Mouse (Mus musculus) left cerebral cortex, adult 18-20 months (tissue): ENCODE measurements around the gene Creg2. TPM values are rescaled to one million over a fixed set of nuclear protein-coding genes. Genes with fewer than 3 reads are reported as not detected.
A peak's percentile ranks its signal among the peaks of the same experiment; 100 is the strongest.
"Not testable (repeated sequence)": the region's sequence is repeated elsewhere in the genome, so short reads cannot be mapped to it uniquely, and the experiment has no call there.

Source experiments
- DNase-seq, 2 experiments: peaks; one replicate each; pipeline ENCODE4 v3.0.0; 2021 to 2022; ENCODE audit warnings: low spot score in 2 of 2, mixed read lengths in 1 of 2
- total RNA-seq, 2 experiments: library from RNA; stranded (reverse); gene quantifications; 2 replicates each; pipeline ENCODE4 v1.2.3; 2021

Gene Creg2
- total RNA-seq, 2 experiments from 2014 or later, result 87.9 to 90.6 TPM

- not testable (repeated sequence) for DNase-seq
Observed at GRCm38 (mm10) chr1:39654901-39655300, 3.6 kb upstream of the Creg2 start.

DNA sequence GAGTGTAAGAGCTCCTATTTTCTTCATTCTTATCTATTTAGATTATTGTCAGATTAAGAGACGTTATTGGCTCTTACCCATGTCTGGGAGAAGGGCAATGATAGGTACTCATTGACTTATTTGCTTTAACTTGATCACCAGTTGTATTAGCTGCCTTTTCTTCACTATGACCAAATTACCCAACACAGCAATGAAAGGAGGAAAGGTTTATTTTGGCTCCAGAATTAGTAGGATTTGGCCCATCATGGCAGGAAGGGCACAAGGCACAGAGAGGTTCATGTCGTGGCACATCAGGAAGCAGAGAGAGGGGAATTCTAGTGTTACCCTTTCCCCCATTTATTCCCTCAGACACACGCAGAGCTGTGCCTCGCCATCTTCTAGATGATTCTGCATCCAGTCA, 1.8 kb upstream of the Creg2 start:
- no peak for DNase-seq

DNA sequence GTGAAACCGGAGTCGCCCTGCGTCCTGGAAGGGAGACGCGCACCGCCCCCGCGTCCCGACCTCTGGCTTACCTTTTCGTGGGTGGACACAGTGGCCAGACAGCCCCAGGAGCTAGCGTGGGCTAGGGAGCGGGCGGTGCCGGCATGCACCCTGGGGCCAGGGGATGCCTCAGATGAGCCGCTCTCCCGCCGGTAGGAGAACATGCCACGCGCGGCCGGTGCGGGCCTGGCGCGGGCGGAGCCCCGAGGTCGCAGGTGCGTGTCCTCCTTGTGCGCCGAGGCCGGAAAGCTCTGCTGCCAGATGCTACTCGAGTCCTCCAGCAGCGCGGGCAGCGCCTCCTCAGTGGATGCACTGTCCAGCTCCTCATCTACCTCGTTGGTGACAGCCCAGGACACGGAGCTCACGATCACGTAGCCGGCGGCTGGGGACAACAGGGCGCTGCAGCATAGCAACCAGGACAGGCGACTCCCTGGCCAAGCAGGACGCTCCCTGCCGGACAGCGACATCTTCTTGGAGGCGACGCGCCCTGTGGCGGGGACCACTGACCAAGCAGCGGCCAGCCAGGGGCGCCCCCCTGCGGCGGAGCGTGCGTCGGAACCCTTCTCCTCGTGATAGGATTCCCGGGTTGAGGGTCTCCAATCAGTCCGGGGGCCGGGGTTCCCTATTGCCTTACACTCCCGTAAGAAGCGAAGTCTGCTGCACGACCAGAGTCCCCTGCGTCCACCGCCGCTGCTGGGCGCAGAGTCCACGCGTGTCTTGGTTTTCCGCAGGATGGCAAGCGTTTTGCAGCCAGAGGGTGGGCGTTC, 636 bp downstream of the Creg2 start:
- peak; percentile 74 to 83 for DNase-seq

GRCm38 (mm10) chr1:39649691-39650434, 1.4 kb downstream of the Creg2 start:
- peak; percentile 74 to 79 for DNase-seq

GRCm38 (mm10) chr1:39648584-39648983, 2.7 kb downstream of the Creg2 start:
- DNase-seq, result no peak

- DNase-seq, result peak in 1 of 2 experiments; percentile 36
Observed at GRCm38 (mm10) chr1:39645905-39646759, 5.1 kb downstream of the Creg2 start.

- DNase-seq, result no peak
Observed at GRCm38 (mm10) chr1:39644333-39644732, 6.9 kb downstream of the Creg2 start.

DNA sequence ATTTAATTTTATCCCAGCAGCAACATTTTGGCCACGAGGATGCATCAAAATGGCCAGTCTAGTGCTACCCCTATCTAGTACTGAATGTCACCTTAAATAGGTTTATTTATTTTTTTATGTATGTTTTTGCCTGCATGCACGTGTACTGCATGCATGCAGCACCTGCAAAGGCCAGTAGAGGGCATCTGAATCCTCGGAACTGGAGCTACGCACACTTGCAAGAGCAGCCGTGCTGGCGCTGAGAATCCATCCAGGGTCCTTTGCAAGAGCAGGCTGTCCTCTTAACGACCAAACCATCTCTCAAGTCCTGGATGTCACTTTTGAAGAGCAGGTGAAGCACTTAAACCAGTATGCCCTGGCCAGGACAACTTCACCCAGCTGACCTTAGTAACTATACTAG, 9.6 kb downstream of the Creg2 start:
- DNase-seq, result no peak

DNA sequence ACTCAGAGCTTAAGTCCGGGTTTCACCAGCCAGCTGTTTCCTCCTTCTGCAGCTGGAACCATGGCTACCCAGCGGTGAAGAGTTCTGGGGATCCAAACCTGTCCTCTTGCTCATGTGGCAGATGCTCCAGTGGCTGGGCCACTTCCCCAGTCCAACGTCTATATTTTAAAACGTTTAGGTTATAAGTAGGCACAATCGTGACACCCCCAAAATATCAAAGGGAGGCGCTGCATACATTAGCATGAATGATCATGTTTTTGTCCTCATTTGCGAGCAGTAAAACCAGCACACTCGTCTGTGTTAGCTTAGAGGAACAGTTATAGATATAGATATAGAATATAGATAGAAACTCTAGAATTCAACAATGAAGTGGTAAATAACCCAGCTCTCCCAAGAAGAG, 14.1 kb downstream of the Creg2 start:
- no peak for DNase-seq

- no peak for DNase-seq
Observed at GRCm38 (mm10) chr1:39636660-39637059, 14.6 kb downstream of the Creg2 start.

GRCm38 (mm10) chr1:39636196-39636595, 15.1 kb downstream of the Creg2 start:
- DNase-seq, result no peak

GRCm38 (mm10) chr1:39628606-39629005, 22.7 kb downstream of the Creg2 start:
- no peak for DNase-seq

DNA sequence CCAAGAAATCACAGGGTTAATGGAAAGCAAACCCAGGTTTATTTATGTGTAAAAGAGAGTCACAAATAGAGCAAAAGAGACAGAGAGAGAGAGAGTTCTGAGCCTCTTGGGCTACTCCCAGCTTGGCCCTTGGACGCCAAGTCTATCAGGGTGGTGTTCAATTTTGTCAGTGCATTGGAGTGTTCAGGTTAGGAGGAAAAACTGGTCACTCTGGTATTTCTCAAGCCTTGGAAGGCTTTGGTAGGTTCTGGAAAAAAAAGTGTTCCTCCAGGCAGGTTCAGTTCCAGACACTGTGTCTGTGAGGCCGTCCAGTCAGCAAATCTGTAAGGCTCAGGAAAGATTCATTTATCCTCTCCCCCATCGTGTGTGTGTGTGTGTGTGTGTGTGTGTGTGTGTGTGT, 25.8 kb downstream of the Creg2 start:
- DNase-seq, result no peak

DNA sequence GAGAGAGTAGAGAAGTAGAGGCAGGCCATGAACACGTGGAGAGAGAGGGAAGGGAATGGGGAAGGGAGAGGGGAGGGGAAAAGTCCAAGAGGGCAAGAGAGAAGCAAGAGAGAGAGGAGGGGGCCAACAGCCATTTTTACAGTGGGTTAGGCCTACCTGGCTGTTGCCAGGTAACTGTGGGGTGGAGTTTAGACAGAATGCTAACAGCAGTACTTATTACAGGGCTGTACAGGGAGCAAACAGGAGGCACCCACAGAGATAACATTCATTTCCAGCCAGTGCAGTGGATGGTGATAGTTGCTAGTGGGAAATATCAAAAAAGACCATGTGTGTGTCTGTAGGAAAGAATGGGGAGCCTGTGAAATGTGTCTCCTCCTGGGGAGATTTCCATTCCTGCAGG, 27.5 kb downstream of the Creg2 start:
- DNase-seq, result no peak

DNA sequence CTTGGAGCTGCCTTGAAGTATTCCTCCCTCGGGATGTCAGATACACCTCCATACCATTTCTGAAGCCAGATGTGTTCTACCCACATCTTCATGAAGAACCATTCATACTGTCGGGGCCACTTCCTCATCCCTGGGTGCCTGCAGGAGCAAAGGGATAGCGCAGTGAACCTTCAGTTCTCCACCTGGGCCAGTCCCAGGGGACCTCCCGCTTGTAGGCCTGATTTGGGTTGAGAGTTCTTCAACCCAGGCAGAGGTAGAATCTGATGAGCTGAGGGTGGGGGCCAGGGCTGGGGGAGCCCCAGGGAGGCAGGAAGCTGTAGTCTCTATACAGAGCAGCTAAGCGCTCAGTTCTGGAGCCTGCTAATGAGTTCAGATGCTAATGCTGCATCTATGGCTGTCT, 28.2 kb downstream of the Creg2 start:
- DNase-seq, result no peak

DNA sequence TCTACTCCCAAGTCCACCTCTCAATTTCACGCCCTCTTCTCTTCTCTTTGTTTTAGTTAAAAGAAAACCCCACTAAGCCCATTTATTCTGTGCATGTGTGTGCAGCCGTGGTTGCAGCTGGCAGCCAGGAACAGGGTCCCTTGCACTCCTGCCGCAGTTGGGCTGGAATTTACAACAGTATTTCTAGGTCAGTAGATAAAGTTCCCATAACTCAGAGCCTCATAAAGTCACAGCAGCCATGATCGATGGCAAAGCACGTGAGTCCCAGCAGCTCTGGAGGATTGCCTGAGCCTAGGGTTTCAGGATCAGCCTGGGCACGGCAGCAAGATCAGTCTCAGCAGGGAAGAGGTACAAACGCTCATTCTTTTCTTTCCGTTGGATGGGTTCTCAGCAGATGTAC, 32.8 kb downstream of the Creg2 start:
- DNase-seq, result no peak

DNA sequence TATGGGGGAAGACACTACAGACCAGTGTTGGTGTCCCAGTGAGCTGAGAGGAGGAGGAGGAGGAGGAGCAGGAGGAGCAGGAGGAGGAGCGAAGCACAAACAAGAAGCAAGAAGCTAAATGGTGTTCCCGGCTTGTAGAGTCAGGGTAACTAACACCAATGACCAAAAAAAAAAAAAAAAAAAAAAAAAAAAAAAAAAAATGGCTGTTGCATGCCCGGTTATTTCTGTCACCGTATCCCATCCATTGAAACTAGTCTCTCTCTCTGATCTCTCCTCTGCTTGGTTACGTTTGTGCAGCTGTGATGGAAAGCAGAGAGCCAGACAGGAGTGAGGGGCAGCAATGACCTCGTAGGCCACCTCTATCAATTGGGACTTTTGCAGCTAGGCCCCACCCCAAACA, 35.7 kb downstream of the Creg2 start:
- no peak for DNase-seq

- peak; percentile 50 to 70 for DNase-seq
Observed at GRCm38 (mm10) chr1:39614462-39615279, 36.6 kb downstream of the Creg2 start.

DNA sequence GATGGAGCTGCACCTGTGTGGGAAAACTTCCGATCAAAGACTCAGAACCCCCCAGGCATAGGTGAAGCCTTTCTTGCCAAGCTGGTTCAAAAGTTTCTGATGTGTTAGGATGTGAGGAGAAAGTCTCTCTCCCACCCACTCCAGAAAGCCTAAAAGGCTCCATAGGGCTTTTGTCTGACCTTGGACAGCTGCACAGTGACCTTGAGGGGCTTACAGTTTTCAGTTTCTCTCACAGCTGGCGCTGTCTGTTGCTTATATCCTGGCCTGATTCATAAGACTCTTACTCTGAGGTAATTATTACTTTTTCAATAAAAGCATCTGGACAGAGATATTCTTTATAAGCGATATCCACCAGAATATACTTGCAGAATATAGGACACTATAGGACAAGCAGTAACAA, 38.2 kb downstream of the Creg2 start:
- DNase-seq, result no peak

DNA sequence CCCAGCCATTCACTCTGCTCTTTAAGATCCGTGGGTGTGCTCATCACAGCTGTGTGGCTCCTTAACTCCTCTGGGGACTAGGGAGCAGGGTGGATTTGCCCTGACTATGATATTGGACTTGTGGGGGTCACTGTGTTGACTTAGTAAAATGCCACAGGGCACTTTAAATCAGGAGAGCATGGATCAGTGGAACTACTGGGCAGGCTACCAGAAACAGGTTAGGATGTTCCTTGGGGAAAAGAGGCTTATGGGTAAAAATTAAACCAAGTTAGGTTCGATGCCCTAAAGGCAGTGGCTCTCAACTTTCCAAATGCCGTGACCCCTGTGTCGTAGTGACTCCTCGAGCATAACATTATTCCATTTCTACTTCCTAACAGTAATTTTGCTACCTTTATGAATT, 38.8 kb downstream of the Creg2 start:
- DNase-seq, result no peak

DNA sequence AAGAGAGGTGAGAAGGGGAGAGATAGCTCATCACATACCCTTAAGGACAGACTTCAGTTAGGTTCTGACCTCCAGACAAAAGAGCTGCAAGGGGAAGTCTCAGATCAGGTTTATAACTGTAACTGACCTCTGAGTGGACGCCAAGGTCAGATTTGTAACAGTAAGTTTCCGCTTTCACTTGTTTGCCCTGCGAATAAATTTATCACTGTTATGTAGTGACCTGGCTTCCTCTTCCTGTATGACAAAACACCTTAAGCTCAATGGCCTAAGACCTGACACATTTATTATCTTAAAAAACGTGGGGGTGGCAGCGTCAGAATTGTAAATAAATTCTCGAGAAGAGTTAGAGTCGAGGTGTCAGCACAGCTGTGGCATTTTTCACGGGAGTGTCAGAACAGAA, 42.7 kb downstream of the Creg2 start:
- no peak for DNase-seq
